Mouse (Mus musculus): ENCODE measurements around the gene Klk1b4.
A peak's percentile ranks its signal among the peaks of the same experiment; 100 is the strongest.

Klk1b4 gene

GRCm38 (mm10) chr7:44253023-44253616, 45.9 kb downstream of the Klk1b4 start:
- DNase-seq (ENCODE audit: low spot score in 2 of 2) = peak; percentile 38 to 46

- DNase-seq (ENCODE audit: low spot score in 2 of 2) = peak in 1 of 2 experiments; percentile 52
These were observed 47.7 kb downstream of the Klk1b4 start for GRCm38 (mm10) chr7:44254930-44255329.

GRCm38 (mm10) chr7:44257278-44257677, 50.0 kb downstream of the Klk1b4 start, which contains the start of gene Acp4:
Acp4 (minus strand) TSS chr7:44257378.
- DNase-seq (ENCODE audit: low spot score in 2 of 2) = no peak

DNA sequence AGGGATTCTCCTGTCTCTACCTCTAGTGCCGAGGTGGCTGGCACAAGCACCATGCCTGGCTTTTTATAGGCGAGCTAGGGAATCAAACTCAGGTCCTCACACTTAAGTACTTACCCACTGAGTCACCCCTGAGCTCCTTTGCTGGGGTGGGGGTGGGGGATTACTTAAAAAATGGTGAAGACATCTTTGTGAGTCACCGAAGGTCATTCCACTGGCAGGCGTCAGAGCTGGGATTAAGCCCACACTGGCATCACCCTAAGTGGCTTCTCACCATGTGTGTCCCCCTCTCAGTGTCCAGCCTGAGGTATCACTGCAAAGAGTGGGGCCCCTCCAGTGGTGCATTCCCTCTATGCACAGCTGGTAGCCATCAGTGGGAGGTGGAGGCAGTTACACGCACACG, 53.2 kb downstream of the Klk1b4 start:
- DNase-seq (ENCODE audit: low spot score in 2 of 2) = no peak

GRCm38 (mm10) chr7:44261147-44261546, 53.9 kb downstream of the Klk1b4 start, which contains the start of gene Gm15517:
Gm15517 (plus strand) TSS chr7:44261447.
- DNase-seq (ENCODE audit: low spot score in 2 of 2) = no peak
